Mouse (Mus musculus) WW6 (cell line): Measurements from ENCODE around the gene Gm19668.
"Not testable (repeated sequence)": the region's sequence is repeated elsewhere in the genome, so short reads cannot be mapped to it uniquely, and the experiment has no call there.

Experiments used
- DNase-seq: peaks from one replicate; pipeline ENCODE4 v3.0.0-alpha.2; 2013; ENCODE audit warnings: low read depth, low spot score

Gm19668 gene

GRCm38 (mm10) chr10:77798921-77799508 lies at the start of gene Gm19668:
Gene Gm19668 (minus strand): TSS chr10:77799133.
- no peak for DNase-seq

- no peak for DNase-seq
Observed at GRCm38 (mm10) chr10:77847538-77847937, 48.6 kb upstream of the Gm19668 start.

- no peak for DNase-seq
Observed at GRCm38 (mm10) chr10:77846961-77847360, 48.0 kb upstream of the Gm19668 start.

DNA sequence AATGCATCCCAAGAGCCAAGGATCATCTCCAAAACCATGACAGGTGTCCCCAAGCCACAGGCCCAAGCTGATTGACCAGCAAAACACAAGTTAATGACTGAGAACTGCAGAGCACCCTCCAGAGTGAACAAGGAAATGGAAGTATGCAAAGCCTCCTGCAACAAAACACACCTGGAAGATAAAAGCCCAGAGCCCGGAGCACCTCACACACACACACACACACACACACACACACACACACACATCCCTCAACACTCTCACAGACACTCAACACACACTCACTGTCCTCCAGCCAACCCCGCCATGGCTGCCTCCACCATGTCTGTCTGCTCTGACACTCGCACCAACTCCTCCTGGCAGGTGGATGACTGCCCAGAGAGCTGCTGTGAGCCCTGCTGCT lies 47.6 kb upstream of the Gm19668 start, which contains the start of gene Gm36176:
Gm36176 (plus strand) TSS at position 301 of the 400 bp plus-strand sequence.
- DNase-seq, result no peak

- DNase-seq, result no peak
Observed at GRCm38 (mm10) chr10:77839006-77839405, 40.1 kb upstream of the Gm19668 start.

GRCm38 (mm10) chr10:77835647-77836046 lies 36.7 kb upstream of the Gm19668 start, which contains the start of gene Krtap10-10:
Gene Krtap10-10 (plus strand): TSS chr10:77835947.
- DNase-seq, result no peak

DNA sequence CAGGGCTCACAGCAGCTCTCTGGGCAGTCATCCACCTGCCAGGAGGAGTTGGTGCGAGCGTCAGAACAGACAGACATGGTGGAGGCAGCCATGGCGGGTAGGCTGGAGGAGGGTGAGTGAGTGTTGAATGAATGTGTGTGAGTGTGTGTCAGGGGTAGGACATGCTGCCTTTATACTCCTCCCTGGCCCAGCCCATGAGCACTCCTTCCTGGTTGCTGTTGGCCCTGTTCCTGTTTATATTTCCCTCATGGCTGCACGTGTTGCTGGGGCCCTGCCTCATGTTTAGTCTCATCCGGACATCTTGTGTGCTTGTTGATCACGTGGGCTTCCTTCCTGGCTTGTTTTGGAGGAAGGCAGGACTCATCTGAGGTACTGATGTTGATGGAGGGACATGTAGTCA lies 28.0 kb upstream of the Gm19668 start, which contains the start of gene Krtap10-4:
Krtap10-4 (minus strand) TSS at position 145 of the 400 bp plus-strand sequence.
- no peak for DNase-seq

DNA sequence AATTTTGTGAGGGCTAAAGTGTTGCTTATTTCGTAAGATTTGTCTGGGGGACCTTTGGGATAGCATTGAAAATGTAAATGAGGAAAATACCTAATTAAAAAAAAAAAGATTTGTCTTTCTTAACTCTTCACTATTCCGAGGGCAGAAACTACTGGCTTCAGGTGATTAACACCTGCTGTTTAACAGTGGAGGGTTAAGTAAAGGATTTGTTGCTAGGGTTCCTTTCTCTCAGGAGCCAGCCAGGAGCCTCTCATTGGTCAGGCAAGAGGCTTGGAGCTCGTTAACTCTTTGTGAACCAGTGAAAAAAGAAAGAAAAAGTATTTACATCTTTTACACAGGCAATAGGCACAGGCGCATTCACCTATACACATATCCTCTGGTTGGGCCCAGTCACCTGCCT lies 20.3 kb upstream of the Gm19668 start:
- no peak for DNase-seq

GRCm38 (mm10) chr10:77818523-77818922 lies 19.6 kb upstream of the Gm19668 start:
- DNase-seq, result no peak

- DNase-seq, result no peak
Observed at GRCm38 (mm10) chr10:77815514-77815913, 16.6 kb upstream of the Gm19668 start.

GRCm38 (mm10) chr10:77814382-77814781 lies 15.4 kb upstream of the Gm19668 start, which contains the start of gene Gm2696:
Gene Gm2696 (plus strand): TSS chr10:77814682.
- no peak for DNase-seq

DNA sequence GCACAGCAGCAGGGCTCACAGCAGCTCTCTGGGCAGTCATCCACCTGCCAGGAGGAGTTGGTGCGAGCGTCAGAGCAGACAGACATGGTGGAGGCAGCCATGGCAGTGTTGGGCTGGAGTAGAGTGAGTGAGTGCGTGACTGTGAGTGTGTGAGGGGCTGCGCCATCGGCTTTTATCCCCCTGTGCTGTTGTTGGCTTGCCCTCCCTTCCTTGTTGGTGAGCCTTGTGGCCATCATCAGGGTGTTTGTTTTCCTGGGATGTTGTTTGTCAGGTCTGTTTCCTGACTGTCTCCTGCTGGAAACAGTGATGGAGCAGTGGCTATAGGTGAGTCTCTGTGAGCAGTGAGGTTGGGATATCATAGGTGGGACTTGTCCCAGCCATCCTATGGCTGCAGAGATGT lies 12.8 kb upstream of the Gm19668 start, which contains the start of gene Gm9507:
Gm9507 (minus strand) TSS at position 101 of the 400 bp plus-strand sequence.
- DNase-seq, result no peak

DNA sequence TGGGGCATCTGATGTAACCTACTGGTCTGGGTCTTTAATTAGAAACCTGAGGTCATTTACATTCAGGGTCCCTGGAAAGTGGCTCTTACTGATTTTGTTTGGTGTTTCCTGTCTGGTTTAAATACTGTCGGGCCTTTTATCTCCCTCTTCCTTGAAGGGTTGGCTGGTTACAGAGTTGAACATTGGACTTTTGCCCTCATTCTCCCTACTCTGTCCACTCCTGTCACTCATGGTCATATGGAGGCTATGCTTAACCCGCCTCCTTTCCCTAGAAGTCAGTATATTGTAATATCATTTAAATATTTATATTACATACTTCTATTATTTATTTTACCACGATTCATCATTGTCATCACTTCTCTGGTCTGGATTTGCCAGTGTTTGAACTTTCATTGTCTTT lies 5.2 kb upstream of the Gm19668 start:
- no peak for DNase-seq

GRCm38 (mm10) chr10:77798164-77798920 lies 591 bp downstream of the Gm19668 start:
- DNase-seq, result not testable (repeated sequence)

- DNase-seq, result no peak
Observed at GRCm38 (mm10) chr10:77797677-77798076, 1.3 kb downstream of the Gm19668 start.

DNA sequence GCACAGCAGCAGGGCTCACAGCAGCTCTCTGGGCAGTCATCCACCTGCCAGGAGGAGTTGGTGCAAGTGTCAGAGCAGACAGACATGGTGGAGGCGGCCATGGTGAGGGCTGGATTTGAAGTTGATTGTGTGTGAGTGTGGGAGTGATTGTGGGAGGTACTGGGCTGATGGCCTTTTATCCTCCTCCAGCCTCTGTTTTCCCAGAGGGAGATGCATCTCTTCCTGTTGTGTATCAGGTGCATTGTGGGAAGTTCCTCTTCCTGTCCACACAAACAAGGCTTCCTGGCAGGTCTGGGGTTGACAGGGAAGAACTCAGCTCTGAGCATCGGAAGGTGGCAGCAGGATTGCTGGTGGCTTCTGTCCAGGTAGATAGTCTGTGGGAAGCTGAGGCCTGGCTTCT lies 4.0 kb downstream of the Gm19668 start, which contains the start of gene Gm9639:
Gm9639 (minus strand) TSS at position 101 of the 400 bp plus-strand sequence.
- DNase-seq, result no peak

DNA sequence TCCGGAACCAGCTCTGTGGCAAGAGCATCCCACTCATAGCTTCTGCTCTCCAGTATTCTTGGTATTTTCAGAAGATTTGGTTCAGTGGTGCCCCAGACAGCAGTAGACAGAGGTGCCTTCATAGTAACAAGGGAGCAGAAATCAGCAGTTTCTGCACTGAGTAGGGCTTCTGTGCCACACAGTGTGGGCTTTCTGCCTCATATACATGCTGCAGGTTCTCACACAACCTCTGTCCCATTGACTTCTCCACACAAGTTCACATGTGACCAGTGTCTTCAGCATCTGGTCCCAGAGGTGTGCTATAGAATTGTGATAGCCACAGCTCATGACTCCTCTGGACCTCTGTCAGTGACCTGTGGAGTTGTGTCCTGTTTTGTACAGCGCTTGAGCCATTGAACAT lies 10.3 kb downstream of the Gm19668 start:
- no peak for DNase-seq

- DNase-seq, result not testable (repeated sequence)
Observed at GRCm38 (mm10) chr10:77787876-77788275, 11.1 kb downstream of the Gm19668 start, which contains the start of gene Gm7137. Gene Gm7137 (minus strand): TSS chr10:77788200.

DNA sequence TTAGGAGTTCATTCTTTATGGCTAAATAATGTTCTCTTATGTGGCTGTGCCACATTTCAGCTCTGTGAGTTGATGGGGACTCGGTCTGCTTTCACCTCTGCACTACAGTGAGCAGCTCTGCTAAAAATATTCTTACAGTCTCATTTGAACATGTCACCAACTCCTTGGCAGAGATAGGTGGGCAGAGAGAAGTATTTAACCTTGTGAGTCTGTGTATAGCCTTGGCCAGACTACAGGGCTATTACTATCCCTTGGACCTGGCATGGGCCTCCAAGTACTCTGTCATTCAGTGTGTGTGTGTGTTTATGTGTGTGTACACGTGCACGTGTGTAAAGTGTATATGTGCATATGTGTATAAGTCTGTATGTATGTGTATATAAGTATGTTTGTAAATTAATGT lies 15.5 kb downstream of the Gm19668 start:
- not testable (repeated sequence) for DNase-seq

- DNase-seq, result not testable (repeated sequence)
Observed at GRCm38 (mm10) chr10:77782442-77782841, 16.5 kb downstream of the Gm19668 start, which contains the start of gene Gm3250. Gene Gm3250 (minus strand): TSS chr10:77782542.

DNA sequence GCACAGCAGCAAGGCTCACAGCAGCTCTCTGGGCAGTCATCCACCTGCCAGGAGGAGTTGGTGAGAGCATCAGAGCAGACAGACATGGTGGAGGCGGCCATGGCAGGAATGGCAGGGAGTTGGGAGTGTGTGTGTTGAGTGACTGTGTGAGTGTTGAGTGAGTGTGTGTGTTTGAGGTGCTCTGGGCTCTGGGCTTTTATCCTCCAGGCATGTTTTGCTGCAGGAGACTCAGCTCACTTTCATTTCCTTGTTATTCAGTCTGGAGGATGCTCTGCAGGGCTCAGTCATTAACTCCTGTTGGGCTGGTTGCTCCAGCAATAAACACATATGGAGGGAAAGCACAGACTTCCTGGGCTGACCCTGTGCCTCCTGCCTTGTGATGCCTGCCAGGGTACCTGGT lies 22.1 kb downstream of the Gm19668 start, which contains the start of gene Gm7138:
Gm7138 (minus strand) TSS at position 101 of the 400 bp plus-strand sequence.
- not testable (repeated sequence) for DNase-seq

- DNase-seq, result not testable (repeated sequence)
Observed at GRCm38 (mm10) chr10:77772142-77772541, 26.8 kb downstream of the Gm19668 start.
